Mouse (Mus musculus): ENCODE results near the gene Hist1h4c. TPM values are rescaled to one million over a fixed set of nuclear protein-coding genes. Genes with fewer than 3 reads are reported as not detected.
"Not testable (repeated sequence)": the region's sequence is repeated elsewhere in the genome, so short reads cannot be mapped to it uniquely, and the experiment has no call there.

Hist1h4c gene
- polyA plus RNA-seq, 1 experiment, result 3.0 TPM

DNA sequence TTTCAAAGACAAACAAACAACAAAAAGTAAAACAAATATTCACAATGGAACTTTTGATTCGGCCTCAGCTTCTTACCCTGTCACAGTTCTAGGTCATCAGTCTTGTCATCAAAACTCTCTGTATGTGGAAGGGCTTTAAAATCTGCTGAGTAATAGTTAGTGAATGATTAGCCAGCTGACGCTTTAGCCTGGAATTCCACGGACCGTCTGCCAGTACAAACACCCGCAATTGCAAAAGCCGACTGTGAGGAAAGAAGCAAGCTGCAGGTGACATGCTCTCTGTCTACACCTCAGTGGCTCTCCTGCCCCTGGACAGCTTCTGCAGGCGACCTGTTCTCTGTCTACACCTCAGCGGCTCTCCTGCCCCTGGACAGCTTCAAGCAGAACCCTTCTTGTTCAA, 32.2 kb upstream of the Hist1h4c start:
- Histone ChIP-seq H3K4me3 (replicated peaks) (no peak overlapping the region), H3K36me3 (ENCODE audit: control insufficient read depth) (no peaks in the 10 kb centered on the region), H3K9me3 (ENCODE audit: control insufficient read depth, low read length) (no peaks in the 10 kb centered on the region), H3K27me3 (ENCODE audit: control insufficient read depth) (no peaks in the 10 kb centered on the region), H3K4me1 (ENCODE audit: control insufficient read depth) (peaks cover 3% of the 10 kb centered on the region; the same call in 1 of the 2 replicates)
- TF ChIP-seq TAL1 (IDR thresholded peaks at IDR 0.05; ENCODE audit: low read length) (no peak), GATA1 (IDR thresholded peaks at IDR 0.05; ENCODE audit: low read length) (no peak)

DNA sequence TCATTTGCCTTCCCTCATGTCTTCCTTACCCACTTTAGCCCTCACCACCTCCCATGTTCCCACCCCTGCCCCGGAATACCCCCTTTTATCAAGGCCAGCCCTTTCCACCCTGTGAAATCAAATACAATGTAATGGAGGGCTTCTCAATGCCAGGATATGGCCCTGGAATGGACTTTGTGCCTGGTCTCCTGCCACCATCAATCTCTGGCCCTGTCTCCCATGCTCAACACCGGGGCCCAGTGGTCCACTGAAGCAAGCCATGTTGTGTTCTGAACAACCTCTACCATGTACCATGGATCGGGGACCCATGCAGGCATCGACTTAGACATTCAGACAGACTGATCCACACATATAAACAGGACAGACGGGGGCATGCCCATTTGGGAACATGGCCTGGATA, 31.5 kb upstream of the Hist1h4c start:
- H3K4me3 ChIP-seq (replicated peaks), result no peak overlapping the region
- TF ChIP-seq TAL1 (IDR thresholded peaks at IDR 0.05; ENCODE audit: low read length) (no peak), GATA1 (IDR thresholded peaks at IDR 0.05; ENCODE audit: low read length) (no peak)
- no peaks in the 10 kb centered on the region for H3K9me3 ChIP-seq (ENCODE audit: control insufficient read depth, low read length)
- H3K4me1 ChIP-seq (ENCODE audit: control insufficient read depth), result peaks cover 4% of the 10 kb centered on the region; the same call in 1 of the 2 replicates
- H3K27me3 ChIP-seq (ENCODE audit: control insufficient read depth), result no peaks in the 10 kb centered on the region
- no peaks in the 10 kb centered on the region for H3K36me3 ChIP-seq (ENCODE audit: control insufficient read depth)

DNA sequence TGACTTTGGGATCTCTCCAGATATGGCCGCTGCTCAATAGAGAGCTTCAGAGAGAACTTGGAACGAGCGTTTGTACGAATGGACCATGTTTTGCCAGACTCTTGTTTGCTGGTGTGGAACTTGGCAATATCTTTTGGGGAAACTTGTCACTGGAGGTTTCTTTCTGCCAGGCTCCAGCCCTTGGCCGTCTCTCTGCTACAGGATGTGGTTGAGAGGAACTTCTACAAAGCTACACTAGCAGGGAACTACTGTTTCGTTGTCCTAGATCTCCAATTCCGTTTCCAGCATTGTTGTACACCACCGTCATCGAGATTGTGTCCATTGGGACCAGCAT, 30.9 kb upstream of the Hist1h4c start:
- TF ChIP-seq GATA1 (IDR thresholded peaks at IDR 0.05; ENCODE audit: low read length) (no peak), TAL1 (IDR thresholded peaks at IDR 0.05; ENCODE audit: low read length) (no peak)
- Histone ChIP-seq H3K36me3 (ENCODE audit: control insufficient read depth) (no peaks in the 10 kb centered on the region), H3K9me3 (ENCODE audit: control insufficient read depth, low read length) (no peaks in the 10 kb centered on the region), H3K4me1 (ENCODE audit: control insufficient read depth) (peaks cover 10% of the 10 kb centered on the region), H3K27me3 (ENCODE audit: control insufficient read depth) (no peaks in the 10 kb centered on the region), H3K4me3 (replicated peaks) (no peak overlapping the region)

DNA sequence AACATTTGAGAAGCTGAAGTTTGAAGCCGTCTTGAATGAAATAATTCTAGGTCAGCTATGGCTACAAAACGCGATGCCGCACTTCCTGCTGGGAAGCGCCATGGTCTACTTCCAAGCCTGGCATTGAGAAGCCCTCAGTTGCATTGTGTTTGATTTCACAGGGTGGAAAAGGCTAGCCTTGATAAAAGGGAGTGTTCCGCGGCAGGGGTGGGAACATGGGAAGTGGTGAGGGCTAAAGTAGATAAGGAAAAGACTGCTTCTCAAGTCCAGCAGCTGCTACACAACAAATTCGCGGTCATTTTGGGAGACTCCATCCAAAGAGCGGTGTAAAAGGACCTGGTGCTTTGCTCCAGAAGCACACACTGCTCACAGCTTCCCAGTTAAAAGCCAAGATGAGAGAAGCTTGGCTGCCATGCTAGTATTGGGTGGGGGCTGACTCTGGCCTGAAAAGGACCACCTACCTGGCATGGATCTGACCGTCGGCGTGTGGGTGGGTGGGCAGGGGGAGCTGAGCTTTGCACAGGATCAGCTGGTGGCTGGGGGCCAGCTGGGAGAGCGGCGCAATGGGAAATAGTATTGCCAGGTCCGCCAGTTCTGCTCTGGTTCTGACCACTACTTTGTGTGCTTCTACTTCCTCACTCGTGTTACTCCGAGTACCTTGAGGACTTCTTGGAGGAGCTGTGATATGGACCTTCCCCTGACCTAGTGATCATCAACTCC, 30.4 kb upstream of the Hist1h4c start:
- TF ChIP-seq GATA1 (IDR thresholded peaks at IDR 0.05; ENCODE audit: low read length), result no peak
- no peak for TF ChIP-seq TAL1 (IDR thresholded peaks at IDR 0.05; ENCODE audit: low read length)
- H3K27me3 ChIP-seq (ENCODE audit: control insufficient read depth), result no peaks in the 10 kb centered on the region
- no peaks in the 10 kb centered on the region for H3K9me3 ChIP-seq (ENCODE audit: control insufficient read depth, low read length)
- H3K36me3 ChIP-seq (ENCODE audit: control insufficient read depth), result no peaks in the 10 kb centered on the region
- H3K4me3 ChIP-seq (replicated peaks), result no peak overlapping the region
- peaks cover 15% of the 10 kb centered on the region for H3K4me1 ChIP-seq (ENCODE audit: control insufficient read depth)

DNA sequence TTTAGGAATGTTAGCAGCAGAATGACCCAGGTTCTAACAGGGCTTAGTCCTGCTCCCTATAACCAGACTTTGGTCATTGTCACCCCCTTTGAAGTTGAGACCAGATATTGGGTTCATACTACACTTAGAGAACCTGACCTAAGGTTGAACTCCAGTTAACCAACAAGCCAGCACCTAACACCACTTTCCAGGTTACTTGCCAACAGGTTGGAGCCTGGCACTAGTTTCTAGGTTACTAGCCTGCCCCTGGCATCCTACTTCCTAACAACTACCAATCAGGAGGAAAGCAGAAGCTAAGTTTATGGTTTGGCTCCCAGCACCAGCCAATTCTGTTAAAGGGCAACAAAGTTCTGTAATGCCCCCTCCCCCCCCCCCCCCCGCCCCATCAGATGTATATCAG, 27.0 kb upstream of the Hist1h4c start:
- Histone ChIP-seq H3K36me3 (ENCODE audit: control insufficient read depth) (no peaks in the 10 kb centered on the region), H3K4me3 (replicated peaks) (no peak overlapping the region), H3K4me1 (ENCODE audit: control insufficient read depth) (peaks cover 22% of the 10 kb centered on the region), H3K27me3 (ENCODE audit: control insufficient read depth) (no peaks in the 10 kb centered on the region), H3K9me3 (ENCODE audit: control insufficient read depth, low read length) (no peaks in the 10 kb centered on the region)
- no peak for TF ChIP-seq TAL1 (IDR thresholded peaks at IDR 0.05; ENCODE audit: low read length)
- TF ChIP-seq GATA1 (IDR thresholded peaks at IDR 0.05; ENCODE audit: low read length), result no peak

DNA sequence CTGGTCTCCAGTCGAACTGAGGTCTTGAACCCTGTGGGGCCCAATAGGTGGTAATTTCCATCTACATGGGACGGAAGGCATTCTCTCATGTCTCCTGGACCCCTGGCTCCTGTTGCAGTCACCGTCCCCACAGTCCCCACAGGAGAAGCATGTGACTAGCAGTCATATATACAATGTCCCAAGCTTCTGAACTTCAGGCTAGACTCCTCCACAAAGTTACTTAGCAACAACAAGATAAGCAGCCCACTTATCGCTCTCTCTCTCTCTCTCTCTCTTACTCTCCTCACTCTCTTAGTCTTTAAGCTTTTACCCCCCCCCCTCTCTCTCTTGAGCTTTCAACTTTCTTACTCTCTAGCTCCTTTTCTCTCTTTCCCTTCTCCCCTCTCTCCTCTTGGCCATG, 26.0 kb upstream of the Hist1h4c start:
- TF ChIP-seq TAL1 (IDR thresholded peaks at IDR 0.05; ENCODE audit: low read length) (no peak), GATA1 (IDR thresholded peaks at IDR 0.05; ENCODE audit: low read length) (no peak)

DNA sequence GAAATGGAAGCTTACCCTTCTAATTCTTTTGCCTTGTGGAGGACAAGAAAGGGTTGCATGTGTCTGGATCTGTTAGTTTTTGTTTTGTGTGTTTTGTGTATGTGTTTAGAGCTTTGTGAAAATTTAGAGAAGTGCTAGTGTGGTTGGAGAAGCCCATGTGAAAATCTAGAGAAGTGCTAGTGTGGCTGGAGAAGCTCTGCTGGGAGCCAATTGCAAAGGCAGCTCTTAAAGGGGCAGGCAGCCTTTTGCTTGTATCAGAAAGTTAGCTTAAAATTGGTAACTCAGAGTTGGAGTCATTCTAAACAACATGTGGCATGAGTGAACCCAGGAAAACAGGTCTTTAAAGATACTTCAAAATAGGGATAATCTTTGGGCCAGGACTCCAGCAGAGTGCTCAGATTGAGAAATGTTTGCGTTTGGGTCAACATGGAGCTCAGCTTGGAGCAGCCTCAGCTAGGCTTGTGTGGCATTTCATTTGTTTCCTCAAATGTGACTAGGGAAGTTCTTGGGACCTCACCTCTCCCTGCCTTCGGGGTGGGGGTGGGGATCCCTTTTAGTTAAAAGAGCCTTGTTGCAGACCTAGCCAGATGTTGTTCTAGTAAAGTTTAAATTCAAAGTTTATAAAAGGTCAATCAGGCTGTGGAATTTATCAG, 19.5 kb upstream of the Hist1h4c start:
- H3K36me3 ChIP-seq (ENCODE audit: control insufficient read depth); H3K9me3 ChIP-seq (ENCODE audit: control insufficient read depth, low read length); H3K27me3 ChIP-seq (ENCODE audit: control insufficient read depth); H3K4me3 ChIP-seq (replicated peaks); H3K4me1 ChIP-seq (ENCODE audit: control insufficient read depth): not testable (repeated sequence)

More for the DNA sequence above, 26.0 kb upstream of the Hist1h4c start:
- H3K36me3 ChIP-seq (ENCODE audit: control insufficient read depth), result no peaks in the 10 kb centered on the region
- H3K9me3 ChIP-seq (ENCODE audit: control insufficient read depth, low read length), result no peaks in the 10 kb centered on the region
- no peaks in the 10 kb centered on the region for H3K27me3 ChIP-seq (ENCODE audit: control insufficient read depth)
- H3K4me1 ChIP-seq (ENCODE audit: control insufficient read depth), result peaks cover 22% of the 10 kb centered on the region
- H3K4me3 ChIP-seq (replicated peaks), result no peak overlapping the region

DNA sequence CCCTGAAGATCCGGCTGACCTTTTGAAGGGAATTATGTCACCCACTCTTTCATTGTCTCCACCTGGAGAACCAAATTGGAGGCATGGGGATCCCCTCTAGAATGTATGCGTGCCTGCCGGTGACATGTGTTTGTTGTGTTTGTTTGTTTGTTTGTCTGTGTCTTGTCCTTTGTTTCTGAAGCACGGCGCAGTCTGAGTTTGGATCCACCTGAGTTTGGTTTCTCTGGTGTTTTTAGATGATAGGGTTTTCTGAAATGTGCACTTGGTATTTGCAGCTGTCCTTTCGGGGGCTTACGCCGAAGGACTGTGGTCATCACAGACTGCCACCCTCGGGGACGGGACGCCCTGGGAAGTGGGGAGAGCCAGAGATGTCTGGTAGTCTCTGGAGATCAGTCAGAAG, 18.9 kb upstream of the Hist1h4c start:
- no peaks in the 10 kb centered on the region for H3K9me3 ChIP-seq (ENCODE audit: control insufficient read depth, low read length)
- no peak for TF ChIP-seq TAL1 (IDR thresholded peaks at IDR 0.05; ENCODE audit: low read length)
- TF ChIP-seq GATA1 (IDR thresholded peaks at IDR 0.05; ENCODE audit: low read length), result no peak
- no peaks in the 10 kb centered on the region for H3K36me3 ChIP-seq (ENCODE audit: control insufficient read depth)
- no peak overlapping the region for H3K4me3 ChIP-seq (replicated peaks)
- peaks cover 8% of the 10 kb centered on the region for H3K27me3 ChIP-seq (ENCODE audit: control insufficient read depth)
- H3K4me1 ChIP-seq (ENCODE audit: control insufficient read depth), result no peaks in the 10 kb centered on the region

DNA sequence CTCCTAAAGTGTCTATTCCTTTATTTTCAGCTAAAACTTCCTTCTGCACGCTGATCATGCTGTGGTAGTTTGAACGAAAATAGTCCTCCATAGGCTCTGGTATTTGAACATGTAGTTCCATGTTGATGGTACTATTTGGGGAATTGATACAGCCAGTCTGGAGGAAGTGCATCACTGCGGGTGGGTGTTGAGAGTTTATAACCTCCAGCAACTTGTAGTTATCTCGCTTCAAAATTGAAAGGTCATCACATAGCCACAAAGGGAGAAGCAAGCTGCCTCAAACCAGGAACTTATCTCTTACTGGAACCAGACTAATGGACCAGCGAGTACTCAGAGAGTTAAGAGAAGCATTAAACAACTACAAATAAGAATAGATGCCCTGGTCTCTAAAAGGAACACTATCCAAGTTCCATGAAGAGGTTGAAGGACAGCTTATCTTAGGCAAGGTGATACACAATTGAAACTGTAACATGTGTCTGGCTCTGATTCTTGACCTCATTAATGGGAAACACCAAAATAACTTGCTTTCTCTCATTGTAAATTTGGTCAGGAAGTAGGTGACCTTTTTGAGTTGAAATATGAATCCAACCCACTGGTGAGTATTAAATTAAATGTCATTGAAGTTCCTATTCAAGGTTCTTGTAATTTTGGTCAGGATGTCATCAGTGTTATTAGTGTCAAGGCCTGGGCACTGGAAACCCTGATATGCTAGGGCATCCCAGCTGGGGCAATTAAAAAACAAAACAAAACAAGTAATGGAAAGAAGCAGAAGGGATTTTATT, 18.2 kb upstream of the Hist1h4c start:
- Histone ChIP-seq H3K27me3 (ENCODE audit: control insufficient read depth) (peaks cover 15% of the 10 kb centered on the region), H3K9me3 (ENCODE audit: control insufficient read depth, low read length) (no peaks in the 10 kb centered on the region), H3K4me1 (ENCODE audit: control insufficient read depth) (no peaks in the 10 kb centered on the region), H3K4me3 (replicated peaks) (no peak overlapping the region), H3K36me3 (ENCODE audit: control insufficient read depth) (no peaks in the 10 kb centered on the region)
- TF ChIP-seq TAL1 (IDR thresholded peaks at IDR 0.05; ENCODE audit: low read length), result no peak
- TF ChIP-seq GATA1 (IDR thresholded peaks at IDR 0.05; ENCODE audit: low read length), result no peak

Measured in erythroblast, embryonic 14.5 days (primary cell).